Mouse (Mus musculus): ENCODE data around the gene Myh9. TPM values are rescaled to one million over a fixed set of nuclear protein-coding genes. Genes with fewer than 3 reads are reported as not detected.
"Not testable (repeated sequence)": the region's sequence is repeated elsewhere in the genome, so short reads cannot be mapped to it uniquely, and the experiment has no call there.

Myh9 gene
- polyA plus RNA-seq, 1 experiment from 2014 or later = 77.1 TPM

GRCm38 (mm10) chr15:77843494-77844041 is 1.6 kb upstream of the Myh9 start:
- H3K36me3 ChIP-seq (ENCODE audit: control insufficient read depth, insufficient read depth, low read length); H3K9me3 ChIP-seq (ENCODE audit: control insufficient read depth, low read depth, low read length); H3K27me3 ChIP-seq (ENCODE audit: control insufficient read depth, insufficient read depth, low read length); ATAC-seq (ENCODE audit: insufficient number of reproducible peaks, insufficient read depth, low FRiP score, low read depth); H3K4me2 ChIP-seq (replicated peaks; ENCODE audit: low read depth, low read length); H3K4me3 ChIP-seq (ENCODE audit: low read depth, low read length); H3K9ac ChIP-seq (replicated peaks; ENCODE audit: low read depth, low read length): not testable (repeated sequence)
- Histone ChIP-seq H3K27ac (ENCODE audit: low read length) (peak overlapping the region; percentile 82; the same call in 1 of the 2 replicates), H3K4me1 (ENCODE audit: control insufficient read depth, insufficient read depth, low read length) (peaks cover 21% of the 10 kb centered on the region)
- 62% methylated on average over 12 of the region's 13 CpGs for WGBS

DNA sequence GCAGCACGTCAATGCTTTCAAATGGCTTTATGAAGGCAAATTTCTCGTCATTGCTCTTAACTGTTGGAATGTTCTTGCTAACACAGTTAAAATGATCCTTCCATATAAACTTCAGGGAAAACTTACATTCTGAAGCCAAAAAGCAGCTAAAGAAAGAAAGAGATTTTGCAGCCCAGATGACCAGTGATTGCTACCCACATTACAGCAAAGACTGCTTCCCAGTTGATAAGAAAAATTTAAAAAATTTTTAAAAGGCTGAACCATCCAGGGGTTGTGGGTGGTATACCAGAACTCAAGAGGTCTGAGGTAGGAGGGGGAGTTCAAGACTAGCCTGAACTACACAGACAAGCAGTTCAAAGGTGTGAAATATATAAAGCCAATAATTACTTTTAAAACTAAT is 1.1 kb upstream of the Myh9 start:
- no peaks in the 10 kb centered on the region for H3K27me3 ChIP-seq (ENCODE audit: control insufficient read depth, insufficient read depth, low read length)
- peak overlapping the region; percentile 82 for H3K27ac ChIP-seq (ENCODE audit: low read length)
- H3K4me2 ChIP-seq (replicated peaks; ENCODE audit: low read depth, low read length) = peak overlapping the region; percentile 46
- H3K9ac ChIP-seq (replicated peaks; ENCODE audit: low read depth, low read length) = no peak overlapping the region
- H3K4me3 ChIP-seq (ENCODE audit: low read depth, low read length) = no peak overlapping the region
- H3K9me3 ChIP-seq (ENCODE audit: control insufficient read depth, low read depth, low read length) = no peaks in the 10 kb centered on the region
- no peak for ATAC-seq (ENCODE audit: insufficient number of reproducible peaks, insufficient read depth, low FRiP score, low read depth)
- H3K4me1 ChIP-seq (ENCODE audit: control insufficient read depth, insufficient read depth, low read length) = peaks cover 27% of the 10 kb centered on the region
- H3K36me3 ChIP-seq (ENCODE audit: control insufficient read depth, insufficient read depth, low read length) = no peaks in the 10 kb centered on the region
- WGBS = 17% methylated on average over 2 of the region's 2 CpGs

DNA sequence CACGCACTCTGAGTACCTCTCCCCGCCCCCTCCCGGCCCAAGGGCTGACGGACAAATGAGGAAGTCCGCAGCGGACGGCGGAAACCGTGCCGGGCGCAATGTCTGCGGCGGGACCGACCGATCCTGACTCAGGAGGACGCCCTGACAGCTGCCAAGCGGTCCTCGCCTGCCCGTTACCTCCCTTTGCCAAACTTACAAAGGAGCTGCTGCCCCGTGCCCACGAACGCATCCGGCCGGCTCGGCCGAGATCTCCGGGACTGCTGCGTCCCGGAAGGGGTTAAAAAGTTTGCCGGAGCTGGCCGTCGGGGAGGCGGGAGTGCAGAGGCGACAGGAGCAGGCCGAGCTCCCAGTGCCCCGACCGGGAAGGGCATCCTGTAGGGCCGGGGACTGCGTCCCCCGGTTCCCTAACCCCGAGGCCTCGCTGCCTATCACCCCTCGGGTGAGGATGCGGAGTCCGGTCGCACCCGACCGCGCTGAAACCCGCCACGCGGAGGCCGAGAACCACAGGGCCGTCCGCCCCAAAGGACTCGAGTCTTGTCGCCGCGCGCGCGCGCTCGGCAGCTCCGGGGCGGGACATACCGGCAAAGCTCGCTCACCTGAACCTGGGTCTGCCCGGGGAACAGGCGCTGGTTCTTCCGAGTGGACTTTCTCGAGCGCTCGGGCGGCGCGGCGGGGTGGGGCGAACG is 471 bp downstream of the Myh9 start:
- H3K4me3 ChIP-seq (ENCODE audit: low read depth, low read length) = peak overlapping the region; percentile 99
- no peaks in the 10 kb centered on the region for H3K36me3 ChIP-seq (ENCODE audit: control insufficient read depth, insufficient read depth, low read length)
- peaks cover 42% of the 10 kb centered on the region for H3K4me1 ChIP-seq (ENCODE audit: control insufficient read depth, insufficient read depth, low read length)
- H3K27me3 ChIP-seq (ENCODE audit: control insufficient read depth, insufficient read depth, low read length) = no peaks in the 10 kb centered on the region
- H3K4me2 ChIP-seq (replicated peaks; ENCODE audit: low read depth, low read length) = peak overlapping the region; percentile 84
- peak overlapping the region; percentile 97 for H3K27ac ChIP-seq (ENCODE audit: low read length)
- no peaks in the 10 kb centered on the region for H3K9me3 ChIP-seq (ENCODE audit: control insufficient read depth, low read depth, low read length)
- under 1% methylated on average over 76 of the region's 80 CpGs for WGBS
- peak overlapping the region; percentile 96 for H3K9ac ChIP-seq (replicated peaks; ENCODE audit: low read depth, low read length)
- ATAC-seq (ENCODE audit: insufficient number of reproducible peaks, insufficient read depth, low FRiP score, low read depth) = no peak; the same call in 1 of the 2 replicates

DNA sequence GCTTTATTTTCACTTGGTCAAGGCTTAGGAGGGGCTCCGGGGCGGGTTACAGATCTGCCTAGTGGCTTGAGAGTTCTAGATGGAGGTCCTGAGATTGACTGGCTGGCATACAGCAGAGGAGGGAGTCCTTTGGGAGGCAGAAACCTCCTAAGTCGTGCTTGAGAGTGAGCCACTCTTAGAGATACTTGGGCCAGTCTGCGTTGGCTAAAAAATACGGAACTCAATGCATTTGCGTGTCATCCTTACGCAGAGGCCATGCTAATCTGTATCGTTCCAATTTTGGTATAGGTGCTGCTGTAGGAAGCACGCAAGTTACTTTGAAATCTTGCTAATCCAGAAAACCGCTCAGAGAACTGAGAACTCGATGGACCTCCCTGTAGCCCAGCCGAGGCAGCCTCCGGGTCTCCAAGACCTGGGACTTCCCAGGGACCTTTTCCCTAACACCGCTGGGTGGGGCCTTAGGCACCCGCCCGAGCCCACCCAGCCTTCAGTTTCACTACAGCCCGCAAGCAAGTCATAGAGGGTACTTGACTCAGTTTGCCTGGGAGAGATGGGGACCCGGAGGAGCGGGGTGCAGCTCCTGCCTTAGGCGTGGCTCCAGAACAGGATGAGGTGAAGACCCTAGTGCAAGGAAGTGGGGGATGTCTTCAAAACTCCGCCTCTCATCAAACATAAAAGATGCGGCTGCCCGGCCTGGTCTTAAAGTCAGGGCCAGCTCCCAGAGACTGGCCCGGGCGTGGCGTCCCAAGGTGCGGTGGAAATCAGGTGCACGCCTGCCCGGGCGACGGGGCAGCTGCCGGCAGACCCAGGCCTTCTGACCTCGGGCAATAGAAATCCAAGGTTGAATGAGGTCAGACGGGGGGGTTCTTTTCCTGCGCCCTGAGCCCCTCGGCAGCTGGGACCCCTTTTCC is 1.3 kb downstream of the Myh9 start:
- Histone ChIP-seq H3K27ac (ENCODE audit: low read length) (peak overlapping the region; percentile 97), H3K36me3 (ENCODE audit: control insufficient read depth, insufficient read depth, low read length) (no peaks in the 10 kb centered on the region), H3K9me3 (ENCODE audit: control insufficient read depth, low read depth, low read length) (no peaks in the 10 kb centered on the region), H3K4me1 (ENCODE audit: control insufficient read depth, insufficient read depth, low read length) (peaks cover 50% of the 10 kb centered on the region), H3K27me3 (ENCODE audit: control insufficient read depth, insufficient read depth, low read length) (no peaks in the 10 kb centered on the region), H3K4me3 (ENCODE audit: low read depth, low read length) (peak overlapping the region; percentile 99), H3K9ac (replicated peaks; ENCODE audit: low read depth, low read length) (peak overlapping the region; percentile 96), H3K4me2 (replicated peaks; ENCODE audit: low read depth, low read length) (peak overlapping the region; percentile 84)
- ATAC-seq (ENCODE audit: insufficient number of reproducible peaks, insufficient read depth, low FRiP score, low read depth) = no peak
- WGBS = 5% methylated on average over 36 of the region's 36 CpGs

GRCm38 (mm10) chr15:77839529-77840286 is 2.3 kb downstream of the Myh9 start:
- H3K9ac ChIP-seq (replicated peaks; ENCODE audit: low read depth, low read length) = peak overlapping the region; percentile 96
- H3K27ac ChIP-seq (ENCODE audit: low read length) = peak overlapping the region; percentile 97
- no peaks in the 10 kb centered on the region for H3K36me3 ChIP-seq (ENCODE audit: control insufficient read depth, insufficient read depth, low read length)
- WGBS = 19% methylated on average over 10 of the region's 10 CpGs
- H3K4me3 ChIP-seq (ENCODE audit: low read depth, low read length) = peak overlapping the region; percentile 99
- no peak for ATAC-seq (ENCODE audit: insufficient number of reproducible peaks, insufficient read depth, low FRiP score, low read depth)
- H3K9me3 ChIP-seq (ENCODE audit: control insufficient read depth, low read depth, low read length) = no peaks in the 10 kb centered on the region
- no peaks in the 10 kb centered on the region for H3K27me3 ChIP-seq (ENCODE audit: control insufficient read depth, insufficient read depth, low read length)
- peak overlapping the region; percentile 84 for H3K4me2 ChIP-seq (replicated peaks; ENCODE audit: low read depth, low read length)
- H3K4me1 ChIP-seq (ENCODE audit: control insufficient read depth, insufficient read depth, low read length) = peaks cover 58% of the 10 kb centered on the region

GRCm38 (mm10) chr15:77838530-77839387 is 3.2 kb downstream of the Myh9 start:
- H3K9ac ChIP-seq (replicated peaks; ENCODE audit: low read depth, low read length) = peak overlapping the region; percentile 96; the same call in 1 of the 2 replicates
- H3K27ac ChIP-seq (ENCODE audit: low read length) = peak overlapping the region; percentile 97
- 24% methylated on average over 4 of the region's 4 CpGs for whole genome bisulfite sequencing
- H3K36me3 ChIP-seq (ENCODE audit: control insufficient read depth, insufficient read depth, low read length) = no peaks in the 10 kb centered on the region
- peak overlapping the region; percentile 84 for H3K4me2 ChIP-seq (replicated peaks; ENCODE audit: low read depth, low read length)
- peaks cover 66% of the 10 kb centered on the region for H3K4me1 ChIP-seq (ENCODE audit: control insufficient read depth, insufficient read depth, low read length)
- H3K4me3 ChIP-seq (ENCODE audit: low read depth, low read length) = peak overlapping the region; percentile 99
- H3K27me3 ChIP-seq (ENCODE audit: control insufficient read depth, insufficient read depth, low read length) = no peaks in the 10 kb centered on the region
- H3K9me3 ChIP-seq (ENCODE audit: control insufficient read depth, low read depth, low read length) = no peaks in the 10 kb centered on the region
- no peak for ATAC-seq (ENCODE audit: insufficient number of reproducible peaks, insufficient read depth, low FRiP score, low read depth)

- Histone ChIP-seq H3K4me2 (replicated peaks; ENCODE audit: low read depth, low read length) (peak overlapping the region; percentile 84; the same call in 1 of the 2 replicates), H3K4me3 (ENCODE audit: low read depth, low read length) (no peak overlapping the region)
Measured at GRCm38 (mm10) chr15:77837444-77838117, 4.4 kb downstream of the Myh9 start.

More at GRCm38 (mm10) chr15:77837444-77838117, 4.4 kb downstream of the Myh9 start:
- Histone ChIP-seq H3K9ac (replicated peaks; ENCODE audit: low read depth, low read length) (0 out of 2 replicates have a peak overlapping the region, but pooled peaks have one; percentile 28), H3K9me3 (ENCODE audit: control insufficient read depth, low read depth, low read length) (no peaks in the 10 kb centered on the region), H3K4me1 (ENCODE audit: control insufficient read depth, insufficient read depth, low read length) (peaks cover 73% of the 10 kb centered on the region), H3K36me3 (ENCODE audit: control insufficient read depth, insufficient read depth, low read length) (peaks cover 1% of the 10 kb centered on the region; the same call in 1 of the 2 replicates), H3K27me3 (ENCODE audit: control insufficient read depth, insufficient read depth, low read length) (no peaks in the 10 kb centered on the region), H3K27ac (ENCODE audit: low read length) (peak overlapping the region; percentile 44)
- WGBS = 64% methylated on average over 10 of the region's 10 CpGs
- no peak for ATAC-seq (ENCODE audit: insufficient number of reproducible peaks, insufficient read depth, low FRiP score, low read depth)
